Mouse (Mus musculus): ENCODE data around the gene Tbc1d30.

DNA sequence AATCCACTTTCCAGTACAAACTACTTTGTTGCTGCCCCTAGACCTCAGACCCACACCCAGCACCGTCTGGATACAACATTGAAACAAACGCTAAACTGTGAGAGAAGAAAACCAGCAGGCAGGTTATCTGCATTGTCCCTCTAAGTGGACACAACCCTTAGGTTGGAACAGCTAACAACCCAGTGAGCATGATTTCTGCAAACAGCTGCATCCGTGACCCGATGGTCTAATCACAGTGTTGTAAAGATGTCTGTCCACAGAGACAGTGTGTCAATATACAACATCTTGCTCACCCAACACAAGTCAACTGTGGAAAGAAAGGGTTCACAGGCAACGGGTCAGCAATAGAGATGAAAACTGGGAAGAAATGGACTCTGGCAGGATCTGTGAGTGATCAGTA is 1.8 kb downstream of the Tbc1d30 start:
- TF ChIP-seq CTCF (IDR thresholded peaks at IDR 0.05; ENCODE audit: borderline replicate concordance, insufficient read depth, low read length), result no peak
- TF ChIP-seq POLR2A (IDR thresholded peaks at IDR 0.05; ENCODE audit: low read depth, low read length), result no peak

Data from embryonic fibroblast, embryonic 13.5 days (primary cell).